Mouse (Mus musculus): ENCODE measurements around the gene Actn1. TPM values are rescaled to one million over a fixed set of nuclear protein-coding genes. Genes with fewer than 3 reads are reported as not detected.
"Not testable (repeated sequence)": the region's sequence is repeated elsewhere in the genome, so short reads cannot be mapped to it uniquely, and the experiment has no call there.

Gene Actn1
- polyA plus RNA-seq, 1 experiment from 2014 or later, result 7.9 TPM

DNA sequence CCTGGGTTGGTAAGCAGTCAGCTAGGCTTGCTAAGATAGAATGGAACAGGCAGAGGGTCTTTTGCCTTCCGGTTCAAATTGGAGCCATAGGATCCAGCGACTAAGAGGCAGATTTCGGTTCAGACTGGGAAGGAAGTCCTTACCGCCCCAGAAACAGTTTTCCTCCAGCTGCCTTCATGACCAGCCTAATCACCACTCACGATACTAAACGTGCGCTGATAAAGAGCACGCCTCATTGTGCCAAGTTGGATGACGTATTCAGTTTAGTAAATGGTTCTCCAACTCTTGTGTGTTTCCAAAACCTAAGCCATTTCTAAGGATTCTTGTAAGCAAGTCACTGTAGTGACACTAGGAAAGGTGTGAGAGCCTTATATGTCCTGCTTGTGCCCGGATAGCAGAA lies 18.7 kb upstream of the Actn1 start:
- H3K4me2 ChIP-seq, result no peak overlapping the region
- no peak for ATAC-seq (ENCODE audit: insufficient read depth)
- WGBS (ENCODE audit: insufficient replicate concordance), result 56% methylated on average over 10 of the region's 10 CpGs
- no peaks in the 10 kb centered on the region for H3K4me1 ChIP-seq (replicated peaks)
- no peaks in the 10 kb centered on the region for H3K36me3 ChIP-seq (replicated peaks)
- no peaks in the 10 kb centered on the region for H3K27me3 ChIP-seq
- H3K4me3 ChIP-seq (replicated peaks), result no peak overlapping the region
- H3K27ac ChIP-seq (replicated peaks), result no peak overlapping the region
- H3K9ac ChIP-seq, result no peak overlapping the region
- no peaks in the 10 kb centered on the region for H3K9me3 ChIP-seq (replicated peaks)

DNA sequence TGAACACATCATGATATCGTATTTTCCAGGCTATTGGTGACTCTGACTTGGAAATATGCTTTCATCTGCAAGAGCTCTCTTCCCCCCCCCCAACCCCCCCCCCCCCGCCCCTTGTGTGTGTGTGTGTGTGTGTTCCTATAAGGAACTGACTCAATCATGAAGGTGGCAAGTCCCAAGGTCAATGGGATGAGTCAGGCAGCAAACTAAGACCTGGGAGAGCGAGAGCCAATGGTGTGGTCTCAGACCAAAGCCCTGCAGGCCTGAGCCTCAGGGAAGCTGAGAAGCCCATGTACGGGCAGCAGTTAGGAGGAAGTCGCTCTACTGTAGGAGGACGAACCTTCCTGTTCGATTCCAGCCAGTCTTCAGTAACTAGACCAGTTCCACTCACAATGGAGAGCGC lies 17.3 kb upstream of the Actn1 start:
- Histone ChIP-seq H3K27me3 (no peaks in the 10 kb centered on the region), H3K27ac (replicated peaks) (no peak overlapping the region), H3K4me3 (replicated peaks) (no peak overlapping the region), H3K4me2 (no peak overlapping the region), H3K36me3 (replicated peaks) (no peaks in the 10 kb centered on the region), H3K4me1 (replicated peaks) (0 out of 2 replicates have a peak, but pooled peaks cover 4% of the 10 kb centered on the region), H3K9me3 (replicated peaks) (no peaks in the 10 kb centered on the region), H3K9ac (no peak overlapping the region)
- ATAC-seq (ENCODE audit: insufficient read depth), result no peak
- WGBS (ENCODE audit: insufficient replicate concordance), result 58% methylated on average over 7 of the region's 8 CpGs

DNA sequence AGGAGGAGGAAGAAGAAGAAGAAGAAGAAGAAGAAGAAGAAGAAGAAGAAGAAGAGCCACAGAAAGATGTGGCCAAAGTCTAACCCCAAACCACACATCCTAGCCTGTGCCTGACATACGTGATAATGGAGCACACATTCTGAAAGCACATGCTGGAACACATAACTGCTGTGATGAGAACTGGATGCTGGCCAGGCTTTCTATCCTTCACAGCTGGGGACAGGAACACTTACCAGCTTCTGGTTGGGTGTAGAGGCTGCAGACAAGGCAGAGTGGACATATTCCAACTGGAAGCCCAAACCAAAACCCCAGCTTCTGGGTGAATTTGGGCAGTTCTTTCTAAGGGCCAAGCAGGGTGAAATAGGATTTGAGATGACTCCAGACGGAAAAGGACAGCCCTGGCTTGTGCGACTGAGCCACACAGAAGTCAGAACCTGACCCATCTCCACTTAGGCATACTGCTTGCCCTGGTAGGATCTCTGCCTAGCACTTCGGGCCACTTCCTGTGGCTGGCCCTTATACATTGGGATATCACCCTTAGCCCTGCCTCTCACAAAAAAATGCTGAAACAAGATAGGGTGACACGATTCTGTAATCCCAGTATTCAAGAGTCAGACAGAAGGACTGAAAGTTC lies 15.1 kb upstream of the Actn1 start:
- Histone ChIP-seq H3K4me2 (no peak overlapping the region), H3K27me3 (no peaks in the 10 kb centered on the region), H3K27ac (replicated peaks) (no peak overlapping the region), H3K9ac (no peak overlapping the region), H3K36me3 (replicated peaks) (no peaks in the 10 kb centered on the region), H3K4me3 (replicated peaks) (no peak overlapping the region), H3K9me3 (replicated peaks) (no peaks in the 10 kb centered on the region), H3K4me1 (replicated peaks) (peaks cover 11% of the 10 kb centered on the region; the same call in 1 of the 2 replicates)
- 54% methylated on average over 5 of the region's 5 CpGs for WGBS (ENCODE audit: insufficient replicate concordance)
- ATAC-seq (ENCODE audit: insufficient read depth), result no peak

DNA sequence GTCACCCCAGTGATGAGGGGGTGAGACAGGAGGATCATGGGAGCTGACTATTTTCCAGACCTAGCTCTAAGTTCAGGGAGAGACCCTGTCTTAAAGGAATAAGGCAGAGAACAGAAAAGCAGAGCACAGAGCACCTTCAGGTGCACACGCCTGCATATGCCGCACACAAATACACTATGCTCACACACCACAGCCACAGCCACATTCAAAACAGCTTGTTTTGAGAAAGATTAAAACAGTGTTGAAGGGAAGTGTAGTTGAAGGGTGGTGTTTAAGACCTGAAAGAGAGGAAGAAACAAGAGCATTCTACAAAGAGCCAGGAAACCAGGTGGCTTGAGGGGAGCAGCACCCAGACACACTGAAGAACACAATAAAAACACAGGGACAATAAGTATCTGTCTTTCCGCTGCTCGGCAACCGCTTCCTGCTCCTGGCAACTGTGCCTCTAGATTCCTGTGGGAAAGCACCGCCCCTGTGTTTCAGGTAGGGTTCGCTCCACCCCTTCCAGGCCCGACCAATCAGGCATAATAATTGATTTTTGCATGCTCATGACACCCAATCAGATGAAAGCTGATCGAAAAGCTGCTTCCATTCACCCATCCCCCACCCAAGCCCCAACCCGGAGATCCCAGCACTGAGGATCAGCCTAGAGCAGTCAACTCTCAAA lies 13.0 kb upstream of the Actn1 start:
- ATAC-seq (ENCODE audit: insufficient read depth), result peak; percentile 37; the same call in 1 of the 2 replicates
- Histone ChIP-seq H3K27ac (replicated peaks) (no peak overlapping the region), H3K4me2 (peak overlapping the region; percentile 42), H3K4me3 (replicated peaks) (no peak overlapping the region), H3K9ac (no peak overlapping the region), H3K4me1 (replicated peaks) (peaks cover 11% of the 10 kb centered on the region; the same call in 1 of the 2 replicates), H3K36me3 (replicated peaks) (no peaks in the 10 kb centered on the region), H3K9me3 (replicated peaks) (no peaks in the 10 kb centered on the region), H3K27me3 (no peaks in the 10 kb centered on the region)
- WGBS (ENCODE audit: insufficient replicate concordance), result 28% methylated on average over 10 of the region's 10 CpGs

DNA sequence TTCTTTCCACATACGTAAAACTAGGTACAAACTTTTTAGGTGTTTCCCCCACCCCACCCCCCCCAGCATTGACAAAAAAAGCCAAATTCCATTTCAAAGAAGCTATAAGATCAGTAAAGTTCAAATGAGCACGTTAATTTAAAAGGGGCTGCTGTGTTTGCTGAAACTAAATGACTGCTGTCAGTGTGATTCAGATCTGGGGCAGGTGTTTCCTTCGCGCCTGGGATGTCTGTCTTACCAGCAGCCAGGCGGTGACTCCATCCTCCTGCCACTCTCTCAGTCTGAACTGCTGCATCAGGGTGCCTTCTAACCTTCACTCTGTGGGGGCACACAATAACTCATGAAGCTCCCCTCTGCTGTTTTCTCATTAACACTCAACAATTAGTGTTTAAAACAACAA lies 11.6 kb upstream of the Actn1 start:
- peaks cover 11% of the 10 kb centered on the region; the same call in 1 of the 2 replicates for H3K4me1 ChIP-seq (replicated peaks)
- 50% methylated on average over 5 of the region's 5 CpGs for WGBS (ENCODE audit: insufficient replicate concordance)
- ATAC-seq (ENCODE audit: insufficient read depth), result no peak
- H3K4me3 ChIP-seq (replicated peaks), result no peak overlapping the region
- no peaks in the 10 kb centered on the region for H3K9me3 ChIP-seq (replicated peaks)
- H3K27me3 ChIP-seq, result no peaks in the 10 kb centered on the region
- H3K27ac ChIP-seq (replicated peaks), result no peak overlapping the region
- H3K36me3 ChIP-seq (replicated peaks), result no peaks in the 10 kb centered on the region
- H3K4me2 ChIP-seq, result no peak overlapping the region
- H3K9ac ChIP-seq, result no peak overlapping the region

DNA sequence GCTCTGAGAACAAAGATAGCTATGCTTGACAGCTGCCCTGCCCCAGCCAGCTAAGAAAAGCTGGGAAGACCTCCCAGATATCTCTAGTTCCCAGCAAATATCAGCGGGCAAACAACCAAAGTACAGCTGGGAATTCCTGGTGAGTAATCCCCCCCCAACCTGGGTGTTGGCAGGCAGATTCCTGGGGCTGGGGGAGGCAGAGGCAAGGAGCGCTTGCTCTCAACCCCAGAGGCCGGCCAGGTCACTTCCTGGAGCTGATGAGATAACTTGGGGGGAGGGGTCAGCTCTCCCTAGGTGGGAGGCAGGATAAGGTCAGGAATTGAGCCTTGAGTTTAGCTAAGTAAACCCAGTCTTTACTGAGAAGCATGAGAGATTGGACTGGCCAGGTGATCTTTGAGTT lies 10.8 kb upstream of the Actn1 start:
- H3K27ac ChIP-seq (replicated peaks), result no peak overlapping the region

DNA sequence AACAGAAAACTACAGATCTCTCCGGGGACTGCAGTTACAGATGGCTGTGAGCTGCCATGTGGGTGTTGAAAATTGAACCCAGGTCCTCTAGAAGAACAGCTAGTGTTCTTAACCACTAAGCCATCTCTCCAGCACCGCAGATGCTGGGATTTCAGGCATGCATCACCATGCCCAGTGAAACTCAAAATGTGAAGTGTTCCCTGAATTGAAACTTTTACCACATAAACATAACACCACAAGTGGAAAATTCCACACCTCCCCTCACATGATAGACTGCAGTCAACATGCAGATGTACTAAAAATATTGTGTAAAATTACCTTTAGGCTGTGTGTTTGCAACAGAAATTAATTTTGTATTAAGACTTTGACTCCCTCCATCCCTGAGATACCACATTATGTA lies 9.1 kb upstream of the Actn1 start:
- Histone ChIP-seq H3K9me3 (replicated peaks) (no peaks in the 10 kb centered on the region), H3K27me3 (no peaks in the 10 kb centered on the region), H3K4me2 (no peak overlapping the region), H3K36me3 (replicated peaks) (no peaks in the 10 kb centered on the region), H3K4me1 (replicated peaks) (peaks cover 11% of the 10 kb centered on the region; the same call in 1 of the 2 replicates), H3K4me3 (replicated peaks) (no peak overlapping the region), H3K27ac (replicated peaks) (no peak overlapping the region), H3K9ac (no peak overlapping the region)
- no peak for ATAC-seq (ENCODE audit: insufficient read depth)
- 62% methylated on average over 2 of the region's 2 CpGs for WGBS (ENCODE audit: insufficient replicate concordance)

More for the DNA sequence above, 10.8 kb upstream of the Actn1 start:
- ATAC-seq (ENCODE audit: insufficient read depth), result no peak
- Histone ChIP-seq H3K4me2 (no peak overlapping the region), H3K9ac (no peak overlapping the region), H3K4me3 (replicated peaks) (no peak overlapping the region), H3K4me1 (replicated peaks) (peaks cover 11% of the 10 kb centered on the region; the same call in 1 of the 2 replicates), H3K9me3 (replicated peaks) (no peaks in the 10 kb centered on the region), H3K27me3 (no peaks in the 10 kb centered on the region), H3K36me3 (replicated peaks) (no peaks in the 10 kb centered on the region)
- WGBS (ENCODE audit: insufficient replicate concordance), result 22% methylated on average over 3 of the region's 3 CpGs

DNA sequence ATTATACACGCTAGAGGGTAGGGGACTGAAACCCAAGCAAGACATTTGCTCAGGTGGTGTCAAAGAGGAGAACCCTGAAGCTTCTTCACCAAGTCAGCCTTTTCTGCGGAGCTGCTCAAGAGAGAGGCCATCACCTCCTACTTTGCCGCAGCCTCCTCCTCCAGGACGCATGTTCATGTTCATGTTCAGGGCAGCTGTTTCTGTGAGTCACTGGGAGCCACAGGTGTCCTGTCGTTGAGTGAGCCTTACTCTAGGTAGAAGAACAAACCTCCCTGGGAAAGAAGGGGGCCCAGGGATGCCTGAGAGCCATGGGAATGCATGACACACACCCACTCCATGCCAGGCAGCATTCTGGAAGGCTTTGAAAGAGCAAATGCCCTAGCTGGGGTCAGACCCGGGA lies 7.8 kb upstream of the Actn1 start:
- Histone ChIP-seq H3K4me2 (no peak overlapping the region), H3K27me3 (no peaks in the 10 kb centered on the region), H3K9ac (no peak overlapping the region), H3K36me3 (replicated peaks) (no peaks in the 10 kb centered on the region), H3K9me3 (replicated peaks) (no peaks in the 10 kb centered on the region), H3K27ac (replicated peaks) (no peak overlapping the region), H3K4me1 (replicated peaks) (peaks cover 8% of the 10 kb centered on the region; the same call in 1 of the 2 replicates), H3K4me3 (replicated peaks) (no peak overlapping the region)
- WGBS (ENCODE audit: insufficient replicate concordance), result 60% methylated on average over 6 of the region's 6 CpGs
- no peak for ATAC-seq (ENCODE audit: insufficient read depth)

DNA sequence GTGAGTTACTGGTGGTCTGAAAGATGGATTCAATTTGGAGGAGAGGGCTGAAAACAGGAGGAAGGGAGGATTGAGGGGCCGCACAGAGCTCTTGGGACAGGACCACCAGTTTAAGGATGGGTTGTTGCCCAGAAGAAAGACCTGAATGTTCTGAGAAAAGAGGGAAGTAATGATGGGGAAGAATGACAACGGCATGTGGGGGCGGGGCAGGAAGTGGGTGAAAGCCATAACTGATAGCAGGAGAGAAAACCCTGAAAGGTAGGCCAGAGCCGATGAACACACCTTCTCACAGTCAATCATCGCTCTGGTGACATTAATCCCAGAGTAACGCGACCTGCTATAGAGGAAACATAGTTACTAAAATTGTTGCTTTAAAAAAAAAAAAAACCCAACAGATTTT lies 4.2 kb upstream of the Actn1 start:
- not testable (repeated sequence) for ATAC-seq (ENCODE audit: insufficient read depth); H3K9me3 ChIP-seq (replicated peaks); H3K4me2 ChIP-seq; H3K9ac ChIP-seq; H3K27ac ChIP-seq (replicated peaks); H3K4me1 ChIP-seq (replicated peaks); H3K36me3 ChIP-seq (replicated peaks); H3K4me3 ChIP-seq (replicated peaks)
- 28% methylated on average over 7 of the region's 7 CpGs for WGBS (ENCODE audit: insufficient replicate concordance)
- H3K27me3 ChIP-seq, result peaks cover 35% of the 10 kb centered on the region

DNA sequence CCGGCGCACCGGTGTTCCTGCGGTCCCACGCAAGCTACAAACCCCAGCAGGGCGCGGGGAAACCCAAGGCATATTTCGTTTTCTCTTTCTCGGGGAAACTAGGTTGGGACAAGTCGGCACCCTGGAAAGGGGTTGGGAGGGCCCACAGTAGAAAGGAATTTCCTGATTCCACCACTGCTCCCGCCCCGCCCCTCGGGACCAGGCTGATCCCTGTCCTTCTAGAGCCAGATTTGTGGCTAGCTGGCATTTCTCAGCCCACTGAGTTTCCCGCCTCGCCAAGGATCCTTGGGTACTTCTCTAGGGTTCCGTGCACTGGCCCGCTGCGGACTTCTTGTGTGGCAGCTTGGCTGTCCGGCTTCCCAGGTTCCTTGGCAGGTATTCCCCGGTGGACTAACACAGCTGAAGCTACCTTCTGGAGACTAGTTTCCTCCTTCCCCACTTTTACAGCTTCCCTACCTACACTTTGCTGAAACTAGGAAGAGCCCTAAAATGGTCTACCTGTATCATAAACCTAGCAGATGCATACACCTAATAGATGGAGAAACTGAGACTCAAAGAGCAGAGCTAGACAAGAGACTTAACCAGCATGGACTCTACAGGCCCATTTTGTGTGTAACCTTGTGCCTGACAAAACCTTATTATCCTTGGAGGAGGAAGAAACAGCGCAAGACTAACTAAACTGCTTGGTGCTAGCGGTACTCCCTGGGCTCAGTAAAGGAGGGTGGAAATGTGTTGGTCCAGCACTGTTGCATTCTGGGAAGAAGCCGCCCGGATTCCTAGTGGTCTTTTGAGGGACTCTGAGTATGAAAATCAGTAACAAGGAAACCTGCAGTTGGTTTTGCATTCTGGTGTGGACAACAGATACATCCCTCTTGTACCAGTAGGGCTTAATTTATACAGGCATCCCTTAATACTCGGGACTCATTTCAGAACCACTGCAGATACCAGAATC lies 849 bp upstream of the Actn1 start:
- 0 out of 2 replicates have a peak, but pooled peaks have one; percentile 28 for ATAC-seq (ENCODE audit: insufficient read depth)
- 18% methylated on average over 25 of the region's 25 CpGs for WGBS (ENCODE audit: insufficient replicate concordance)
- peaks cover 59% of the 10 kb centered on the region for H3K27me3 ChIP-seq

More for the DNA sequence above, 849 bp upstream of the Actn1 start:
- Histone ChIP-seq H3K27ac (replicated peaks) (peak overlapping the region; percentile 66), H3K4me3 (replicated peaks) (peak overlapping the region; percentile 62), H3K9me3 (replicated peaks) (no peaks in the 10 kb centered on the region), H3K9ac (0 out of 2 replicates have a peak overlapping the region, but pooled peaks have one; percentile 18), H3K36me3 (replicated peaks) (no peaks in the 10 kb centered on the region), H3K4me2 (peak overlapping the region; percentile 64), H3K4me1 (replicated peaks) (peaks cover 5% of the 10 kb centered on the region; the same call in 1 of the 2 replicates)
